Mouse (Mus musculus) embryonic facial prominence, embryonic 11.5 days (tissue): ENCODE results near the gene Vmn2r-ps159. TPM values are rescaled to one million over a fixed set of nuclear protein-coding genes. Genes with fewer than 3 reads are reported as not detected.
"Not testable (repeated sequence)": the region's sequence is repeated elsewhere in the genome, so short reads cannot be mapped to it uniquely, and the experiment has no call there.

Source experiments
- ATAC-seq: fragments of 200-750 bp; cut with Nextera tagmentation; replicated peaks from 2 replicates; pipeline ENCODE4 v1.8.0; 2017; ENCODE audit warnings: low read depth; ENCODE audit not compliant: insufficient number of reproducible peaks, low FRiP score, low TSS enrichment
- DNase-seq: peaks from one replicate; pipeline ENCODE4 v3.0.0-alpha.2; 2015; ENCODE audit warnings: low spot score
- H3K27ac ChIP-seq: fragments of 300-500 bp; sonication (generic); replicated peaks from 2 replicates; pipeline ENCODE4 v1.5.1; 2014; ENCODE audit warnings: mild to moderate bottlenecking, low read depth, low read length, control low read depth
- H3K27me3 ChIP-seq: fragments of 300-500 bp; sonication (generic); 2 replicates; pipeline ENCODE4 v1.6.1; 2014; ENCODE audit warnings: mild to moderate bottlenecking, low read length, moderate library complexity, mixed read lengths; ENCODE audit not compliant: control insufficient read depth, insufficient read depth
- H3K36me3 ChIP-seq: fragments of 300-500 bp; sonication (generic); replicated peaks from 2 replicates; pipeline ENCODE4 v1.6.1; 2014; ENCODE audit warnings: low read depth, mild to moderate bottlenecking, low read length, moderate library complexity, mixed read lengths; ENCODE audit not compliant: control insufficient read depth, insufficient read depth
- H3K4me1 ChIP-seq: fragments of 300-500 bp; sonication (generic); 2 replicates; pipeline ENCODE4 v1.6.1; 2014; ENCODE audit warnings: low read length, mixed read lengths; ENCODE audit not compliant: control insufficient read depth, insufficient read depth
- H3K4me2 ChIP-seq: fragments of 300-500 bp; sonication (generic); 2 replicates; pipeline ENCODE4 v1.6.1; 2014; ENCODE audit warnings: low read depth, mild to moderate bottlenecking, control low read depth, low read length, moderate library complexity
- H3K4me3 ChIP-seq: fragments of 300-500 bp; sonication (generic); 2 replicates; pipeline ENCODE4 v1.5.1; 2014; ENCODE audit warnings: low read depth, low read length, control low read depth
- H3K9ac ChIP-seq: fragments of 300-500 bp; sonication (generic); replicated peaks from 2 replicates; pipeline ENCODE4 v1.6.1; 2014; ENCODE audit warnings: mild to moderate bottlenecking, control low read depth, low read length
- H3K9me3 ChIP-seq: fragments of 300-500 bp; sonication (generic); replicated peaks from 2 replicates; pipeline ENCODE4 v1.6.1; 2016; ENCODE audit warnings: mild to moderate bottlenecking, low read length, inconsistent platforms, mixed read lengths; ENCODE audit not compliant: control insufficient read depth
- WGBS: fragments of 180-500 bp; shearing (Covaris S2); extraction: QIAGEN DNeasy Blood & Tissue Kit; methylation state at CpG from one replicate; pipeline ENCODE4 v1.1.7; 2014; 5-methylcytosine and 5-hydroxymethylcytosine counted together
- polyA plus RNA-seq: library from polyadenylated mRNA; unstranded; fragments of >200 nt; fragmentation: Nextera tagmentation; extraction: Ambion mirVana; gene quantifications from 2 replicates; pipeline ENCODE4 v1.2.1, GENCODE M21; 2014

Gene Vmn2r-ps159
- polyA plus RNA-seq = not detected in 2 replicates

- H3K4me3 ChIP-seq, H3K36me3 ChIP-seq, H3K27ac ChIP-seq, H3K4me2 ChIP-seq, H3K9me3 ChIP-seq, H3K27me3 ChIP-seq, H3K9ac ChIP-seq, DNase-seq, H3K4me1 ChIP-seq, ATAC-seq: not testable (repeated sequence)
- 75% methylated on average over 3 of the region's 3 CpGs for WGBS
Measured at GRCm38 (mm10) chr4:156330803-156331202, at the start of gene Vmn2r-ps159. Vmn2r-ps159 (plus strand) TSS chr4:156331103.

GRCm38 (mm10) chr4:156341601-156342504 lies 10.9 kb downstream of the Vmn2r-ps159 start:
- not testable (repeated sequence) for H3K9me3 ChIP-seq, DNase-seq, H3K4me1 ChIP-seq, H3K36me3 ChIP-seq, H3K9ac ChIP-seq, H3K27me3 ChIP-seq, H3K4me2 ChIP-seq, H3K4me3 ChIP-seq, H3K27ac ChIP-seq
- peak; percentile 31 for ATAC-seq
- WGBS = 84% methylated on average over 4 of the region's 4 CpGs

- H3K4me2 ChIP-seq = no peak overlapping the region
- H3K27me3 ChIP-seq = no peaks in the 10 kb centered on the region
- H3K4me3 ChIP-seq = no peak overlapping the region
- no peak overlapping the region for H3K27ac ChIP-seq
- no peak overlapping the region for H3K9ac ChIP-seq
- no peaks in the 10 kb centered on the region for H3K36me3 ChIP-seq
- ATAC-seq (peak; percentile 87), DNase-seq (peak; percentile 36)
- WGBS = 88% methylated on average over 2 of the region's 2 CpGs
- peaks cover 8% of the 10 kb centered on the region; the same call in 1 of the 2 replicates for H3K9me3 ChIP-seq
- no peaks in the 10 kb centered on the region for H3K4me1 ChIP-seq
Measured at GRCm38 (mm10) chr4:156342569-156343325, 11.8 kb downstream of the Vmn2r-ps159 start.

- no peaks in the 10 kb centered on the region for H3K36me3 ChIP-seq
- DNase-seq (no peak), ATAC-seq (peak; percentile 32)
- no peak overlapping the region for H3K27ac ChIP-seq
- no peaks in the 10 kb centered on the region for H3K27me3 ChIP-seq
- no peak overlapping the region for H3K4me2 ChIP-seq
- no peak overlapping the region for H3K4me3 ChIP-seq
- 97% methylated on average over 1 of the region's 1 CpGs for WGBS
- H3K4me1 ChIP-seq = no peaks in the 10 kb centered on the region
- H3K9ac ChIP-seq = no peak overlapping the region
- peaks cover 8% of the 10 kb centered on the region; the same call in 1 of the 2 replicates for H3K9me3 ChIP-seq
Measured at GRCm38 (mm10) chr4:156343332-156343731, 12.4 kb downstream of the Vmn2r-ps159 start.

- ATAC-seq = peak; percentile 92
- H3K4me1 ChIP-seq, H3K27ac ChIP-seq, DNase-seq, H3K36me3 ChIP-seq, H3K27me3 ChIP-seq, H3K4me2 ChIP-seq, H3K9ac ChIP-seq, H3K4me3 ChIP-seq, H3K9me3 ChIP-seq: not testable (repeated sequence)
- WGBS = 68% methylated on average over 3 of the region's 3 CpGs
Measured at GRCm38 (mm10) chr4:156356756-156357437, 26.0 kb downstream of the Vmn2r-ps159 start.

Other genes with a start within 250 kb of the Vmn2r-ps159 start
- 47.4 and 48.7 TPM in 2 replicates for gene 9430015G10Rik, start 221.1 kb upstream of the Vmn2r-ps159 start, polyA plus RNA-seq
- gene Rnf223, start 200.6 kb upstream of the Vmn2r-ps159 start, polyA plus RNA-seq = 0.38 and 0.43 TPM in 2 replicates
- gene Agrn, start 133.6 kb upstream of the Vmn2r-ps159 start, polyA plus RNA-seq = 39.4 and 47.6 TPM in 2 replicates
- gene Isg15, start 130.3 kb upstream of the Vmn2r-ps159 start, polyA plus RNA-seq = 0.29 and 0.49 TPM in 2 replicates
- gene AW011738, start 127.8 kb upstream of the Vmn2r-ps159 start, polyA plus RNA-seq = 0.55 and 0.56 TPM in 2 replicates
- 0.36 and 0.60 TPM in 2 replicates for gene Perm1, start 115.2 kb upstream of the Vmn2r-ps159 start, polyA plus RNA-seq
- 15.3 and 15.7 TPM in 2 replicates for gene Plekhn1, start 96.2 kb upstream of the Vmn2r-ps159 start, polyA plus RNA-seq
- gene Noc2l, start 95.1 kb upstream of the Vmn2r-ps159 start, polyA plus RNA-seq = 76.9 and 80.6 TPM in 2 replicates
- gene Samd11, start 75.4 kb upstream of the Vmn2r-ps159 start, polyA plus RNA-seq = 0.70 and 1.4 TPM in 2 replicates